Mouse (Mus musculus) neural tube, embryonic 14.5 days (tissue): ENCODE measurements around the gene Ly6g6d. TPM values are rescaled to one million over a fixed set of nuclear protein-coding genes. Genes with fewer than 3 reads are reported as not detected.

Experiments
- ATAC-seq: fragments of 200-750 bp; cut with Nextera tagmentation; 2 replicates; pipeline ENCODE4 v1.8.0; 2017; ENCODE audit warnings: low read depth, mild to moderate bottlenecking, moderate TSS enrichment, moderate library complexity
- H3K27ac ChIP-seq: fragments of 300-500 bp; sonication (generic); 2 replicates; pipeline ENCODE4 v1.5.1; 2014; ENCODE audit warnings: low read depth, mild to moderate bottlenecking, control low read depth, low read length, moderate library complexity, mixed read lengths
- H3K27me3 ChIP-seq: fragments of 300-500 bp; sonication (generic); 2 replicates; pipeline ENCODE4 v1.6.1; 2014; ENCODE audit warnings: low read length; ENCODE audit not compliant: control insufficient read depth, insufficient read depth
- H3K36me3 ChIP-seq: fragments of 300-500 bp; sonication (generic); 2 replicates; pipeline ENCODE4 v1.6.1; 2014; ENCODE audit warnings: low read length, mixed read lengths; ENCODE audit not compliant: control insufficient read depth, insufficient read depth
- H3K4me1 ChIP-seq: fragments of 300-500 bp; sonication (generic); 2 replicates; pipeline ENCODE4 v1.6.1; 2014; ENCODE audit warnings: low read length; ENCODE audit not compliant: control insufficient read depth, insufficient read depth
- H3K4me2 ChIP-seq: fragments of 300-500 bp; sonication (generic); 2 replicates; pipeline ENCODE4 v1.6.1; 2014; ENCODE audit warnings: mild to moderate bottlenecking, low read depth, low read length, control low read depth
- H3K4me3 ChIP-seq: fragments of 300-500 bp; sonication (generic); 2 replicates; pipeline ENCODE4 v1.5.1; 2014; ENCODE audit warnings: low read depth, low read length, control low read depth, mixed read lengths
- H3K9ac ChIP-seq: fragments of 300-500 bp; sonication (generic); replicated peaks from 2 replicates; pipeline ENCODE4 v1.6.1; 2014; ENCODE audit warnings: low read depth, mild to moderate bottlenecking, control low read depth, low read length, mixed read lengths
- H3K9me3 ChIP-seq: fragments of 300-500 bp; sonication (generic); 2 replicates; pipeline ENCODE4 v1.6.1; 2016; ENCODE audit warnings: low read length; ENCODE audit not compliant: control insufficient read depth
- WGBS: fragments of 180-500 bp; shearing (Covaris S2); extraction: QIAGEN DNeasy Blood & Tissue Kit; methylation state at CpG from one replicate; pipeline ENCODE4 v1.1.7; 2014; 5-methylcytosine and 5-hydroxymethylcytosine counted together
- polyA plus RNA-seq: library from polyadenylated mRNA; unstranded; fragments of >200 nt; fragmentation: Nextera tagmentation; extraction: Ambion mirVana; gene quantifications from 2 replicates; pipeline ENCODE4 v1.2.1, GENCODE M21; 2014

Ly6g6d gene
- polyA plus RNA-seq, 1 experiment from 2014 or later: 0.84 TPM

DNA sequence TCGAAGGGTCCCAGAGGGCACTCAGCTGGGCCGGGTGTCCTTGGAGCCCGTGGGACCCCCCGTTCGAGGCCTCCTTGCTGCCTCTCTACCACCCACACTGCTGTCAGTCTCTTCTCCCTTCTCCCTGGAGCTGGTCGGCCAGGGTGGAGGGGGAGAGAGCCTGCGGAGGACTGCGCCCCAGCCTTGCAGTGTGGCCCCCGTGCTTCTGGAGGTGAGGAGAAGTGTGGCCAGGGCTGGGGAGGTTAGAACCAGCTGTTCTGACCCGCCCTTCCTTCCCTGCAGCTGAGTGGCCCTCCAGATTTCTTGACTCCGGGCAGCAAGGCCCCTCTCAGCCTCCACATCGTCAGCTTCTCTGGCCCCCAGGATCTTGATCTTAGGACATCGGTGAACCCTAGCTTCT is 53.6 kb downstream of the Ly6g6d start:
- WGBS: 82% methylated on average over 13 of the region's 13 CpGs
- Histone ChIP-seq H3K9ac (no peak overlapping the region), H3K27ac (no peak overlapping the region), H3K4me2 (no peak overlapping the region), H3K36me3 (no peaks in the 10 kb centered on the region), H3K27me3 (no peaks in the 10 kb centered on the region), H3K4me1 (no peaks in the 10 kb centered on the region), H3K9me3 (no peaks in the 10 kb centered on the region), H3K4me3 (no peak overlapping the region)
- no peak for ATAC-seq

DNA sequence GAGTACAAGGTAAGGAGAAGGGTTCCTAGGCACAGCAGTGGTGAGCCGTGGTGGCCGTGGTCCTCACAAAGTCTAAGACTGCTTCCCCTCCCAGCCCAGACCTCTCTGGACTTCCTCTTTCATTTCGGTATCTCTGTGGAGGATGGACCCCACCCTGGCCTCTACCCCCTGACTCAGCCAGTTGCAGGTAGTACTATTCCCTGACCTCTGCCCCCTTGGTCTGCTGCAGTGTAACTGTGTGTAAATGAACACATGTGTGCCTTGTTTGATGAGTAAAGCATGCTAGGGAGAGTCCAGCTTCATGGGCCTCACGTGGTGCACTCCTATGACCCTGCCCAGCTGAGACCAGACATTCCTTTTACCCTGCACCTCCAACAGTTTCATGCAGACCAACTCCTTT is 54.1 kb downstream of the Ly6g6d start:
- Histone ChIP-seq H3K9me3 (no peaks in the 10 kb centered on the region), H3K9ac (no peak overlapping the region), H3K4me2 (no peak overlapping the region), H3K27me3 (no peaks in the 10 kb centered on the region), H3K27ac (no peak overlapping the region), H3K36me3 (no peaks in the 10 kb centered on the region), H3K4me1 (no peaks in the 10 kb centered on the region), H3K4me3 (no peak overlapping the region)
- 84% methylated on average over 4 of the region's 4 CpGs for WGBS
- ATAC-seq: no peak

DNA sequence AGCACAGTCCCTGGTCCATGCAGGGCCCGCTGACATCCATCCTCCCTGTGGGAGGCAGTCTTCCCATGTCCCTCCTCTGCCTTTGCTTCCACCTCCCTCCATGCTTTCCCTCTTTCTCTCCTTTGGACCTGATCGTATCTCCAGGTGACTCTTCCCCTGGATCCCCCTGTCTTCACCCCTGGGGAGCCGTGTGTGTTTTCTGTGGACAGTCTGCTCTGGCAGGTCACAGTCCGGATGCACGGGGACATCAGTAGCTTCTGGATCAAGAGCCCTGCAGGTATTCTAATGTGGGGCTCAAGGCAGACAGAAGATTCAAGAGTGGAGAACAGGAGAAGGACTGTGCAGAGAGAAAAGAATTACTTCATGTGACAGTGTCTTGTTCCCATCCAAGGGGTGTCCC is 54.6 kb downstream of the Ly6g6d start:
- H3K27ac ChIP-seq: no peak overlapping the region
- H3K4me3 ChIP-seq: no peak overlapping the region
- WGBS: 89% methylated on average over 5 of the region's 5 CpGs
- ATAC-seq: no peak
- H3K9me3 ChIP-seq: no peaks in the 10 kb centered on the region
- no peak overlapping the region for H3K9ac ChIP-seq
- no peak overlapping the region for H3K4me2 ChIP-seq
- no peaks in the 10 kb centered on the region for H3K4me1 ChIP-seq
- H3K27me3 ChIP-seq: no peaks in the 10 kb centered on the region
- no peaks in the 10 kb centered on the region for H3K36me3 ChIP-seq

DNA sequence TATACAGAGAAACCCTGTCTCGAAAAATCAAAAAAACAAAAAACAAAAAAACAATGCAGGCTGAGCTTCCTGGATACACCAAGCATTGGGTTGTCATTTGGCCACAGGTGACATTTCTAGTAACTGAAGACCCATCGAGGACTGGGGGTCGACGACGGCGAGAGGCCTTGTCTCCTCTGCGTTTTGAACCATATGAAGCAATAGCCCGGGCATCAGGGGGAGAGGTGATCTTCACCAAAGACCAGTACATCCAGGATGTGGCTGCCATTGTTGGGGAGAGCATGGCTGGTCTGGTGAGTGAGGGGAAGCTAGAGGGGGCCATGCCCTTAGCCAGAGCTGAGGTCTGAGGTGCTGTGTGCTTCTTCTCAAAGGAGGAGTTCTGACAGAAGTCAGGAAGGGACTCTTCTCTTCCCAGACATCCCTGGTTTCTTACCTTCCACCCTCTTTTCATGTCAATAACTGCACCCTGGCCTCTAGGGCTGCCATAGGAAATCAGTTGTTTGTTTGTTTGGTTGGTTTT is 55.3 kb downstream of the Ly6g6d start:
- H3K27me3 ChIP-seq: no peaks in the 10 kb centered on the region
- no peak for ATAC-seq
- H3K4me1 ChIP-seq: no peaks in the 10 kb centered on the region
- H3K9me3 ChIP-seq: no peaks in the 10 kb centered on the region
- H3K4me2 ChIP-seq: no peak overlapping the region
- WGBS: 93% methylated on average over 8 of the region's 8 CpGs
- H3K27ac ChIP-seq: no peak overlapping the region
- no peak overlapping the region for H3K4me3 ChIP-seq
- H3K9ac ChIP-seq: no peak overlapping the region
- H3K36me3 ChIP-seq: no peaks in the 10 kb centered on the region

DNA sequence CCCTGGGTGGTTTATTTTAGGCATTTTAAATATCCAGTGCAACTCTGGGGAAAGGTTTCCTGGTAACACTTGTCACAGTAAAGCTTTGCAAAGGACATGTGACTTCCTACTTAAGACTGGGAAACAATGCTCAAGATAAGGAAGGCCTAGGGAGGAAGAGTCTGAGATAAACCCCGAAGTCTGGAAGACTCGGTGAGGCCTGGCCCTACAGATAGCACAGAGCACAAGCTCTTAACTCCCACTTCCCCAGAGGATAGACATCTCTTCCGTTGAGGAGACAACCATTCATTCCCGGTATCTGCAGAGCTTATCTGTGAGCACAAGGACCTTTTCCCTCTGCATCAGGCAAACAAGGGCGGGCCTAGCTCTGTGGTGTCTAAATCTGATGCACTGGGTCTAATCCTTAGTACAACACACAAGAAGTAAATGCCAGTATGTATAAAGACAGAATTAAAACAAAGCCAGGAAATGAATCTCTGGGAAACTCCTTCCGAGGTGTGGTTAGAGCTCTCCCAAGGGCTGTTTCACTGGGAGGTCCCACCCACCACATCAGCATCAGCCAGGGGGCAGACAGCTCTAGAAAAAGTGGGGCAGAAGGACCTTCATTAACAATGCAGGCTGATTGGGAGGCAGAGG is 55.9 kb downstream of the Ly6g6d start:
- Histone ChIP-seq H3K4me3 (no peak overlapping the region), H3K27ac (no peak overlapping the region), H3K27me3 (no peaks in the 10 kb centered on the region), H3K4me2 (no peak overlapping the region), H3K36me3 (no peaks in the 10 kb centered on the region), H3K9me3 (no peaks in the 10 kb centered on the region), H3K9ac (no peak overlapping the region), H3K4me1 (no peaks in the 10 kb centered on the region)
- 77% methylated on average over 6 of the region's 6 CpGs for WGBS
- ATAC-seq: no peak

Other genes with a start within 250 kb of the Ly6g6d start
- 30.5 and 37.7 TPM in 2 replicates for gene Stk19, start 241.1 kb downstream of the Ly6g6d start, polyA plus RNA-seq
- gene Dxo, start 241.0 kb downstream of the Ly6g6d start, polyA plus RNA-seq: 59.4 and 67.7 TPM in 2 replicates
- gene Skiv2l, start 227.9 kb downstream of the Ly6g6d start, polyA plus RNA-seq: 46.2 and 57.7 TPM in 2 replicates
- gene Nelfe, start 227.7 kb downstream of the Ly6g6d start, polyA plus RNA-seq: 78.3 and 78.9 TPM in 2 replicates
- 1.3 and 2.0 TPM in 2 replicates for gene Cfb, start 215.5 kb downstream of the Ly6g6d start, polyA plus RNA-seq
- gene Zbtb12, start 198.6 kb downstream of the Ly6g6d start, polyA plus RNA-seq: 2.2 and 2.3 TPM in 2 replicates
- not detected in 2 replicates for gene Gm20547, start 196.0 kb downstream of the Ly6g6d start, polyA plus RNA-seq
- 1.5 and 2.1 TPM in 2 replicates for gene C2, start 179.8 kb downstream of the Ly6g6d start, polyA plus RNA-seq
- gene Ehmt2, start 179.6 kb downstream of the Ly6g6d start, polyA plus RNA-seq: 78.1 and 86.8 TPM in 2 replicates
- gene Slc44a4, start 163.6 kb downstream of the Ly6g6d start, polyA plus RNA-seq: not detected in 2 replicates
- gene Neu1, start 146.8 kb downstream of the Ly6g6d start, polyA plus RNA-seq: 27.4 and 30.1 TPM in 2 replicates
- 0.27 and 0.35 TPM in 2 replicates for gene Hspa1b, start 118.8 kb downstream of the Ly6g6d start, polyA plus RNA-seq
- not detected in 2 replicates for gene Gm20481, start 108.2 kb downstream of the Ly6g6d start, polyA plus RNA-seq
- gene Hspa1a, start 105.9 kb downstream of the Ly6g6d start, polyA plus RNA-seq: 7.0 and 7.6 TPM in 2 replicates
- gene Hspa1l, start 105.4 kb downstream of the Ly6g6d start, polyA plus RNA-seq: 1.6 and 2.8 TPM in 2 replicates
- gene Lsm2, start 96.2 kb downstream of the Ly6g6d start, polyA plus RNA-seq: 89.1 and 89.5 TPM in 2 replicates
- gene Vars, start 77.1 kb downstream of the Ly6g6d start, polyA plus RNA-seq: 51.4 and 56.9 TPM in 2 replicates
- 0.11 and 0.15 TPM in 2 replicates for gene Vwa7, start 61.5 kb downstream of the Ly6g6d start, polyA plus RNA-seq
- gene Sapcd1, start 50.0 kb downstream of the Ly6g6d start, polyA plus RNA-seq: 2.1 and 2.2 TPM in 2 replicates
- gene Msh5, start 31.3 kb downstream of the Ly6g6d start, polyA plus RNA-seq: 1.9 and 2.2 TPM in 2 replicates
- gene Clic1, start 28.1 kb downstream of the Ly6g6d start, polyA plus RNA-seq: 13.3 and 37.0 TPM in 2 replicates
- gene Ddah2, start 19.0 kb downstream of the Ly6g6d start, polyA plus RNA-seq: 269 and 303 TPM in 2 replicates
- not detected in 2 replicates for gene Ly6g6c, start 12.7 kb downstream of the Ly6g6d start, polyA plus RNA-seq
- 0.12 and 0.15 TPM in 2 replicates for gene Mpig6b, start 11.9 kb downstream of the Ly6g6d start, polyA plus RNA-seq
- gene Ly6g6e, start 1.2 kb downstream of the Ly6g6d start, polyA plus RNA-seq: 0.46 and 0.66 TPM in 2 replicates
- 0.23 TPM in 1 of 2 replicates, not detected in the other for gene Ly6g6f, start 7.5 kb upstream of the Ly6g6d start, polyA plus RNA-seq
- gene Abhd16a, start 11.2 kb upstream of the Ly6g6d start, polyA plus RNA-seq: 82.3 and 92.5 TPM in 2 replicates
- not detected in 2 replicates for gene Ly6g5c, start 30.2 kb upstream of the Ly6g6d start, polyA plus RNA-seq
- 0.52 and 0.92 TPM in 2 replicates for gene Ly6g5b, start 37.4 kb upstream of the Ly6g6d start, polyA plus RNA-seq
- gene Gpank1, start 43.4 kb upstream of the Ly6g6d start, polyA plus RNA-seq: 22.2 and 23.7 TPM in 2 replicates
- gene Csnk2b, start 44.0 kb upstream of the Ly6g6d start, polyA plus RNA-seq: 361 and 363 TPM in 2 replicates
- 8.1 and 9.7 TPM in 2 replicates for gene D17H6S53E, start 48.3 kb upstream of the Ly6g6d start, polyA plus RNA-seq
- 0.75 and 0.89 TPM in 2 replicates for gene Apom, start 54.0 kb upstream of the Ly6g6d start, polyA plus RNA-seq
- 88.3 and 102 TPM in 2 replicates for gene Bag6, start 57.1 kb upstream of the Ly6g6d start, polyA plus RNA-seq
- 181 and 195 TPM in 2 replicates for gene Prrc2a, start 86.8 kb upstream of the Ly6g6d start, polyA plus RNA-seq
- gene Aif1, start 98.0 kb upstream of the Ly6g6d start, polyA plus RNA-seq: 6.7 and 10.7 TPM in 2 replicates
- 3.7 and 8.8 TPM in 2 replicates for gene Lst1, start 110.4 kb upstream of the Ly6g6d start, polyA plus RNA-seq
- gene Ltb, start 116.4 kb upstream of the Ly6g6d start, polyA plus RNA-seq: 0.31 and 0.62 TPM in 2 replicates
- gene Tnf, start 123.9 kb upstream of the Ly6g6d start, polyA plus RNA-seq: not detected in 2 replicates
- gene Lta, start 127.3 kb upstream of the Ly6g6d start, polyA plus RNA-seq: 0.24 and 0.26 TPM in 2 replicates
- 0.44 TPM in 1 of 2 replicates, not detected in the other for gene Gm16181, start 142.8 kb upstream of the Ly6g6d start, polyA plus RNA-seq
- gene Atp6v1g2, start 155.6 kb upstream of the Ly6g6d start, polyA plus RNA-seq: 118 and 154 TPM in 2 replicates
- 3.4 and 4.3 TPM in 2 replicates for gene Nfkbil1, start 157.7 kb upstream of the Ly6g6d start, polyA plus RNA-seq
- 373 and 383 TPM in 2 replicates for gene Ddx39b, start 163.7 kb upstream of the Ly6g6d start, polyA plus RNA-seq
- gene H2-D1, start 184.7 kb upstream of the Ly6g6d start, polyA plus RNA-seq: 99.9 and 111 TPM in 2 replicates
- gene H2-Q1, start 242.3 kb upstream of the Ly6g6d start, polyA plus RNA-seq: 0.48 TPM in 1 of 2 replicates, not detected in the other